Mouse (Mus musculus): ENCODE data around the gene Arhgap10.

The Arhgap10 gene

GRCm38 (mm10) chr8:77294599-77294998 is 223.2 kb downstream of the Arhgap10 start:
- no peak for DNase-seq (ENCODE audit: low read depth in 1 of 2, low spot score in 2 of 2)

- DNase-seq (ENCODE audit: low read depth in 1 of 2, low spot score in 2 of 2): no peak
Observed at GRCm38 (mm10) chr8:77292649-77293048, 225.1 kb downstream of the Arhgap10 start.

GRCm38 (mm10) chr8:77292120-77292519 is 225.6 kb downstream of the Arhgap10 start:
- no peak for DNase-seq (ENCODE audit: low read depth in 1 of 2, low spot score in 2 of 2)

- no peak for DNase-seq (ENCODE audit: low read depth in 1 of 2, low spot score in 2 of 2)
Observed at GRCm38 (mm10) chr8:77288492-77288891, 229.3 kb downstream of the Arhgap10 start.

- no peak for DNase-seq (ENCODE audit: low read depth in 1 of 2, low spot score in 2 of 2)
Observed at GRCm38 (mm10) chr8:77288065-77288464, 229.7 kb downstream of the Arhgap10 start.

- no peak for DNase-seq (ENCODE audit: low read depth in 1 of 2, low spot score in 2 of 2)
Observed at GRCm38 (mm10) chr8:77284473-77284872, 233.3 kb downstream of the Arhgap10 start.

GRCm38 (mm10) chr8:77282605-77283236 is 235.0 kb downstream of the Arhgap10 start:
- DNase-seq (ENCODE audit: low read depth in 1 of 2, low spot score in 2 of 2): no peak

GRCm38 (mm10) chr8:77279977-77280376 is 237.8 kb downstream of the Arhgap10 start:
- no peak for DNase-seq (ENCODE audit: low read depth in 1 of 2, low spot score in 2 of 2)

GRCm38 (mm10) chr8:77278246-77278645 is 239.5 kb downstream of the Arhgap10 start:
- DNase-seq (ENCODE audit: low read depth in 1 of 2, low spot score in 2 of 2): no peak

GRCm38 (mm10) chr8:77276827-77277226 is 240.9 kb downstream of the Arhgap10 start:
- no peak for DNase-seq (ENCODE audit: low read depth in 1 of 2, low spot score in 2 of 2)

GRCm38 (mm10) chr8:77275571-77275970 is 242.2 kb downstream of the Arhgap10 start:
- no peak for DNase-seq (ENCODE audit: low read depth in 1 of 2, low spot score in 2 of 2)

- no peak for DNase-seq (ENCODE audit: low read depth in 1 of 2, low spot score in 2 of 2)
Observed at GRCm38 (mm10) chr8:77272136-77272535, 245.6 kb downstream of the Arhgap10 start.

GRCm38 (mm10) chr8:77267941-77268405 is 249.8 kb downstream of the Arhgap10 start:
- no peak for DNase-seq (ENCODE audit: low read depth in 1 of 2, low spot score in 2 of 2)

- no peak for DNase-seq (ENCODE audit: low read depth in 1 of 2, low spot score in 2 of 2)
Observed at GRCm38 (mm10) chr8:77262216-77263009, 255.3 kb downstream of the Arhgap10 start.

GRCm38 (mm10) chr8:77261215-77261614 is 256.5 kb downstream of the Arhgap10 start:
- no peak for DNase-seq (ENCODE audit: low read depth in 1 of 2, low spot score in 2 of 2)

GRCm38 (mm10) chr8:77257085-77257451 is 260.7 kb downstream of the Arhgap10 start:
- no peak for DNase-seq (ENCODE audit: low read depth in 1 of 2, low spot score in 2 of 2)

- no peak for DNase-seq (ENCODE audit: low read depth in 1 of 2, low spot score in 2 of 2)
Observed at GRCm38 (mm10) chr8:77256450-77257084, 261.2 kb downstream of the Arhgap10 start.

GRCm38 (mm10) chr8:77254466-77254865 is 263.3 kb downstream of the Arhgap10 start:
- no peak for DNase-seq (ENCODE audit: low read depth in 1 of 2, low spot score in 2 of 2)

GRCm38 (mm10) chr8:77251134-77251533 is 266.6 kb downstream of the Arhgap10 start:
- no peak for DNase-seq (ENCODE audit: low read depth in 1 of 2, low spot score in 2 of 2)

- no peak for DNase-seq (ENCODE audit: low read depth in 1 of 2, low spot score in 2 of 2)
Observed at GRCm38 (mm10) chr8:77250094-77250493, 267.7 kb downstream of the Arhgap10 start.

GRCm38 (mm10) chr8:77241381-77241780 is 276.4 kb downstream of the Arhgap10 start:
- no peak for DNase-seq (ENCODE audit: low read depth in 1 of 2, low spot score in 2 of 2)

- no peak for DNase-seq (ENCODE audit: low read depth in 1 of 2, low spot score in 2 of 2)
Observed at GRCm38 (mm10) chr8:77239462-77239861, 278.3 kb downstream of the Arhgap10 start.

All from monocyte, adult 2 months (primary cell).